Comparison of ENCODE assay signal across 9 mouse cellular contexts in the genomic region with DNA sequence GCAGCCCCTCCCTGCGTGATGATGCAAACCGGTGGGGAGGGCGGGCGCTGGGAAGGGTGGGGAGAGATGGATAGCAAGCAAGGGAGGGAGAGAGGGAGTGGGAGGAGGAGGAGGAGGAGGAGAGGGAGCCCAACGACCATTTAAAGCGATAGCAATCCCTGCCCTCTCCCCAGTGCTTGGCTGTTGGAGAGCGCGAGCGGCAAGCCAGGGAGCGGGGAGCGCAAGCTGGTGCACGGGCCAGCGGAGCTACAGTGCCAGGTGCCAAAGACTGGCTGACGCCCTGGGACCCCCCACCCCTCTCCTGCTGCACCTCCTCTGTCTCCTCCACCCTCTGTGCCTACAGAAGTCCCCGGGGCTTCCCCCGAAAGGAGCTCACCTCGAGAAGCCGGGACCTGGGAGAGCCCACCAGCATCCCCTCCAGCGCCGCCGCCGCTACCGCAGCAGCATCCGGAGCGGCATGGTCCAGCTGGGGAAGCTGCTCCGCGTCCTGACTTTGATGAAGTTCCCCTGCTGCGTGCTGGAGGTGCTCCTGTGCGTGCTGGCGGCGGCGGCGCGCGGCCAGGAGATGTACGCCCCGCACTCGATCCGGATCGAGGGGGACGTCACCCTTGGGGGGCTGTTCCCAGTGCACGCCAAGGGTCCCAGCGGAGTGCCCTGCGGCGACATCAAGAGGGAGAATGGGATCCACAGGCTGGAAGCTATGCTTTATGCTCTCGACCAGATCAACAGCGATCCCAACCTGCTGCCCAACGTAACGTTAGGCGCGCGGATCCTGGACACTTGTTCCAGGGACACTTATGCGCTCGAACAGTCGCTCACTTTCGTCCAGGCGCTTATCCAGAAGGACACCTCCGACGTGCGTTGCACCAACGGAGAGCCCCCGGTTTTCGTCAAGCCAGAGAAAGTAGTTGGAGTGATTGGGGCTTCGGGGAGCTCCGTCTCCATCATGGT. TPM values are rescaled to one million over a fixed set of nuclear protein-coding genes. Genes with fewer than 3 reads are reported as not detected.
DNase-seq lines count a peak whose midpoint lies in the region; ATAC-seq and TF ChIP-seq lines count a peak whose summit lies in the region.
"Had no signal": no experiment of that assay in that cellular context is flagged by ENCODE, and none has a peak within 500 bp of the region (broad histone marks: within the 10 kb centered on the region; RNA-seq: fewer than 3 reads in every experiment).

A gene (plus strand): TSS at position 171 of the 951 bp plus-strand sequence.

- TF ChIP-seq CTCF in forebrain, postnatal 0 days (IDR thresholded peaks at IDR 0.05; ENCODE audit: low read depth): no peak
- no peak for TF ChIP-seq CTCF in layer of hippocampus, adult 2 months (conservative IDR thresholded peaks at IDR 0.05)

- DNase-seq in heart, embryonic 10.5 days (ENCODE audit: low spot score): no peak
- DNase-seq in heart, postnatal 10 days: no peak
- DNase-seq in adrenal gland, postnatal 14 days: peak; percentile 11
- DNase-seq in forebrain, postnatal 0 days: peak; percentile 78
- DNase-seq in layer of hippocampus, adult 2 months (ENCODE audit: low spot score in 2 of 2): peak; percentile 66 to 78
- DNase-seq in testis, postnatal 14 days (ENCODE audit: low spot score): peak; percentile 6
- no peak for DNase-seq in spleen, adult 18-20 months

- H3K27ac ChIP-seq in heart, embryonic 10.5 days: no peak within 1 kb of the TSS
- H3K27ac ChIP-seq in forebrain, postnatal 0 days (ENCODE audit: low read depth, low read length): peak within 1 kb of the TSS; percentile 75
- H3K27ac ChIP-seq in layer of hippocampus, adult 2 months: peak within 1 kb of the TSS; percentile 95
- H3K27ac ChIP-seq in midbrain, embryonic 15.5 days: peak within 1 kb of the TSS; percentile 80
- H3K27ac ChIP-seq: liver, embryonic 15.5 days had no signal

- peak within 1 kb of the TSS; percentile 69 for H3K9ac ChIP-seq in forebrain, postnatal 0 days
- H3K9ac ChIP-seq in midbrain, embryonic 15.5 days: peak within 1 kb of the TSS; percentile 87
- H3K9ac ChIP-seq: liver, embryonic 15.5 days had no signal

- no peaks in the 10 kb centered on the region for H3K36me3 ChIP-seq in heart, embryonic 10.5 days
- H3K36me3 ChIP-seq in forebrain, postnatal 0 days (ENCODE audit: insufficient read depth): no peaks in the 10 kb centered on the region
- no peaks in the 10 kb centered on the region for H3K36me3 ChIP-seq in midbrain, embryonic 15.5 days (replicated peaks)
- H3K36me3 ChIP-seq: liver, embryonic 15.5 days had no signal

- under 1% methylated on average over 65 of the region's 65 CpGs for WGBS in heart, embryonic 10.5 days
- WGBS in forebrain, postnatal 0 days: under 1% methylated on average over 62 of the region's 65 CpGs
- WGBS in midbrain, embryonic 15.5 days: under 1% methylated on average over 63 of the region's 65 CpGs

- peak; percentile 88 for ATAC-seq in forebrain, postnatal 0 days
- ATAC-seq in midbrain, embryonic 15.5 days (replicated peaks): peak; percentile 92

- intact Hi-C loops in heart, postnatal 10 days (cut with DNase I): no loop called here

- H3K27me3 ChIP-seq in heart, embryonic 10.5 days (ENCODE audit: insufficient read depth, poor library complexity, severe bottlenecking): peaks cover 54% of the 10 kb centered on the region
- no peaks in the 10 kb centered on the region for H3K27me3 ChIP-seq in forebrain, postnatal 0 days (ENCODE audit: insufficient read depth, low read length)
- 0 out of 2 replicates have a peak, but pooled peaks cover 5% of the 10 kb centered on the region for H3K27me3 ChIP-seq in midbrain, embryonic 15.5 days (replicated peaks)

- peak within 1 kb of the TSS; percentile 60 for H3K4me3 ChIP-seq in heart, embryonic 10.5 days
- H3K4me3 ChIP-seq in forebrain, postnatal 0 days (ENCODE audit: low read depth, low read length): peak within 1 kb of the TSS; percentile 68
- H3K4me3 ChIP-seq in layer of hippocampus, adult 2 months: peak within 1 kb of the TSS; percentile 74
- peak within 1 kb of the TSS; percentile 85 for H3K4me3 ChIP-seq in midbrain, embryonic 15.5 days
- H3K4me3 ChIP-seq: liver, embryonic 15.5 days had no signal

- peaks cover 11% of the 10 kb centered on the region for H3K4me1 ChIP-seq in heart, embryonic 10.5 days
- peaks cover 3% of the 10 kb centered on the region; the same call in 1 of the 2 replicates for H3K4me1 ChIP-seq in forebrain, postnatal 0 days (ENCODE audit: insufficient read depth)
- H3K4me1 ChIP-seq in midbrain, embryonic 15.5 days: peaks cover 22% of the 10 kb centered on the region
- H3K4me1 ChIP-seq: liver, embryonic 15.5 days had no signal

- H3K9me3 ChIP-seq in heart, embryonic 10.5 days: no peaks in the 10 kb centered on the region
- H3K9me3 ChIP-seq in forebrain, postnatal 0 days (ENCODE audit: low read length): no peaks in the 10 kb centered on the region
- H3K9me3 ChIP-seq in midbrain, embryonic 15.5 days: no peaks in the 10 kb centered on the region
- H3K9me3 ChIP-seq: liver, embryonic 15.5 days had no signal

- H3K4me2 ChIP-seq in forebrain, postnatal 0 days (ENCODE audit: low read depth): peak within 1 kb of the TSS; percentile 76
- H3K4me2 ChIP-seq in midbrain, embryonic 15.5 days: peak within 1 kb of the TSS; percentile 94
- H3K4me2 ChIP-seq: liver, embryonic 15.5 days had no signal

RNA-seq across cellular contexts. Expression of the gene that starts here (rescaled TPM):
- polyA plus RNA-seq in heart, embryonic 10.5 days (2016; fragmentation: Nextera tagmentation; extraction: Ambion mirVana): 0.21 and 0.41 TPM in 2 replicates
- under 1 TPM in 1 of 2 experiments, not detected in 1; 0.07 TPM for total RNA-seq in heart, postnatal 10 days (2021)
- total RNA-seq in adrenal gland, postnatal 14 days (2021): 0.75 and 0.78 TPM in 2 replicates
- total RNA-seq in forebrain, postnatal 0 days (2014; rRNA removed): 35.9 and 40.7 TPM in 2 replicates
- polyA plus RNA-seq in forebrain, postnatal 0 days (2015; fragmentation: Nextera tagmentation; extraction: Ambion mirVana): 11.2 and 20.7 TPM in 2 replicates
- 10 to 100 TPM; 77.4 to 81.9 TPM for total RNA-seq in layer of hippocampus, adult 2 months (2021)
- 25.7 and 30.1 TPM in 2 replicates for polyA plus RNA-seq in midbrain, embryonic 15.5 days (2015; fragmentation: Nextera tagmentation; extraction: Ambion mirVana)
- polyA plus RNA-seq: liver, embryonic 15.5 days had no signal

Comparison
In these comparisons a context has a peak if more than half of its experiments do, and no peak if none do; other contexts are left out.
1. RNA of the gene that starts here (total RNA-seq): 77.4 to 81.9 TPM in layer of hippocampus, adult 2 months and 35.9 to 40.7 TPM in forebrain, postnatal 0 days; 0.75 to 0.78 TPM in adrenal gland, postnatal 14 days and 0.07 TPM in heart, postnatal 10 days; every median in the first group is over 10 times any median in the second.
2. Peak in DNase-seq in adrenal gland, postnatal 14 days; RNA of the gene not detected or under 1 TPM.
3. DNase-seq: peak in forebrain, postnatal 0 days (single experiment), layer of hippocampus, adult 2 months (2 of 2) and testis, postnatal 14 days (single experiment); none in heart, embryonic 10.5 days (single experiment), heart, postnatal 10 days (0 of 2) and spleen, adult 18-20 months (0 of 2).
4. Peak in every context shown above with its lines, with median percentiles within 50 percentile points of each other: H3K4me3 ChIP-seq.